Mouse (Mus musculus) colon, adult 2 months (tissue): Measurements from ENCODE around the gene Ctcf. TPM values are rescaled to one million over a fixed set of nuclear protein-coding genes. Genes with fewer than 3 reads are reported as not detected.

Experiments
- polyA plus RNA-seq: library from polyadenylated mRNA; depleted of rRNA; stranded (reverse); fragments of >200 nt; gene quantifications from 2 replicates; pipeline ENCODE4 v1.2.3, GENCODE M21; 2012; rRNA removed

The Ctcf gene
- polyA plus RNA-seq: 13.5 and 15.1 TPM in 2 replicates

GRCm38 (mm10) chr8:105636018-105636962 is at the start of gene Ctcf:
Gene Ctcf (plus strand): TSS chr8:105636568.

GRCm38 (mm10) chr8:105604804-105605381 is 31.5 kb upstream of the Ctcf start, which contains the start of gene Ripor1:
Gene Ripor1 (plus strand): TSS chr8:105605255.

GRCm38 (mm10) chr8:105636963-105637510 is 669 bp downstream of the Ctcf start, which contains the start of gene Agrp:
Gene Agrp (minus strand): TSS chr8:105637393.

GRCm38 (mm10) chr8:105685796-105686308 is 49.5 kb downstream of the Ctcf start, which contains the start of gene Carmil2:
Gene Carmil2 (plus strand): TSS chr8:105686274.

GRCm38 (mm10) chr8:105700966-105701824 is 64.8 kb downstream of the Ctcf start, which contains the start of the genes Acd and Pard6a:
Gene Acd (minus strand): TSS chr8:105701102.
Gene Pard6a (plus strand): TSS chr8:105701148.

GRCm38 (mm10) chr8:105707498-105708403 is 71.4 kb downstream of the Ctcf start, which contains the start of the genes 4933405L10Rik and Enkd1:
Gene 4933405L10Rik (plus strand): TSS chr8:105707655.
Gene Enkd1 (minus strand): TSS chr8:105708210.

Other genes with a start within 250 kb of the Ctcf start
- gene Kctd19, start 223.1 kb upstream of the Ctcf start, polyA plus RNA-seq: 0.05 TPM in 1 of 2 replicates, not detected in the other
- gene Lrrc36, start 223.0 kb upstream of the Ctcf start, polyA plus RNA-seq: 0.16 and 0.56 TPM in 2 replicates
- gene Tppp3, start 165.0 kb upstream of the Ctcf start, polyA plus RNA-seq: 319 and 403 TPM in 2 replicates
- gene Zdhhc1, start 139.7 kb upstream of the Ctcf start, polyA plus RNA-seq: 52.7 and 54.0 TPM in 2 replicates
- 624 and 727 TPM in 2 replicates for gene Hsd11b2, start 117.8 kb upstream of the Ctcf start, polyA plus RNA-seq
- gene Atp6v0d1, start 70.5 kb upstream of the Ctcf start, polyA plus RNA-seq: 104 and 120 TPM in 2 replicates
- gene Ripor1, start 31.3 kb upstream of the Ctcf start, polyA plus RNA-seq: 20.5 and 26.5 TPM in 2 replicates
- 0.27 and 0.73 TPM in 2 replicates for gene Agrp, start 825 bp downstream of the Ctcf start, polyA plus RNA-seq
- gene Carmil2, start 49.7 kb downstream of the Ctcf start, polyA plus RNA-seq: 2.5 and 3.2 TPM in 2 replicates
- 30.4 and 30.8 TPM in 2 replicates for gene Acd, start 64.5 kb downstream of the Ctcf start, polyA plus RNA-seq
- gene Pard6a, start 64.6 kb downstream of the Ctcf start, polyA plus RNA-seq: 14.3 and 15.3 TPM in 2 replicates
- not detected in 2 replicates for gene 4933405L10Rik, start 71.1 kb downstream of the Ctcf start, polyA plus RNA-seq
- gene Enkd1, start 71.6 kb downstream of the Ctcf start, polyA plus RNA-seq: 8.4 and 8.6 TPM in 2 replicates
- gene Gfod2, start 122.1 kb downstream of the Ctcf start, polyA plus RNA-seq: 10.6 and 11.4 TPM in 2 replicates
- gene Ranbp10, start 190.8 kb downstream of the Ctcf start, polyA plus RNA-seq: 21.8 and 23.4 TPM in 2 replicates
- not detected in 2 replicates for gene Tsnaxip1, start 191.2 kb downstream of the Ctcf start, polyA plus RNA-seq
- 11.8 and 13.0 TPM in 2 replicates for gene Cenpt, start 216.7 kb downstream of the Ctcf start, polyA plus RNA-seq
- 58.1 and 62.6 TPM in 2 replicates for gene Thap11, start 218.6 kb downstream of the Ctcf start, polyA plus RNA-seq
- 16.5 and 17.9 TPM in 2 replicates for gene Nutf2, start 224.0 kb downstream of the Ctcf start, polyA plus RNA-seq
- 68.4 and 74.2 TPM in 2 replicates for gene Edc4, start 244.3 kb downstream of the Ctcf start, polyA plus RNA-seq